Mouse (Mus musculus): ENCODE measurements around the gene Alkal2.

DNA sequence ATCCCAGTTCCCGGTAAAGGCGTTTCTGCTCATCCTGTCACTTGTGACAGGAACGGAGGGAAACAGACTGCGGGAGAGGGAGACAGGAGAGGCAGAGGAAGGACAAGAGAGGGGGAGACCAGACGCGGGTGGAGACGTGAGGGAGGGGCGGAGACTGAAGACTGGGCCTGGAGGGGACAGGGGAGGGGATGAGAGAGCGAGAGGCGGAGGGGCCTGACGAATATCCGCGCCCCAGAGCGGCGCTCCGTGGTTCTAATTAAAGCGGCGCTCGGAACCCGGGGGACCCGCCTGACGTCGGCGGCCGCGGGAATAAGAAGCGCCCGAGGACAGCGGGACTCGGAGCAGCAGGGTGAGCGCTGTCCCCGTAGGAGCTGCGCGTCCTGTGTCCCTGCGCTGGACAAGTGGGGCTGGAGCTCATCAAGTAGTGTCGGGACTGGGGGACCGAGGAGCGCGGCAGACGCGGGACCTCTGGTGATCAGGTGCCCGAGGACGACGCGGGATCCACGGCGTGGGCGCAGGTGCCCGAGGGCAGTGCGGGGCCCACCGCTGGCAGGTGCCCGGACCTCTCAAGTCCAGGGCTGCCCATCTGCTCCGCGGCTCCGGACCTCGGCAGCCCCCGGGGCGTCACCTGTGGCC is at the start of gene Alkal2:
- TF ChIP-seq POLR2A (IDR thresholded peaks at IDR 0.05; ENCODE audit: low read depth, low read length) (no peak), CTCF (IDR thresholded peaks at IDR 0.05; ENCODE audit: borderline replicate concordance, insufficient read depth, low read length) (no peak)
